Mouse (Mus musculus): ENCODE results near the gene Cog2.

- TF ChIP-seq NANOG (IDR thresholded peaks at IDR 0.05; ENCODE audit: borderline replicate concordance, low read length) (no peak), CTCF (conservative IDR thresholded peaks at IDR 0.05; ENCODE audit: low read length) (no peak)
Measured at GRCm38 (mm10) chr8:124530996-124531395, 10.4 kb downstream of the Cog2 start.

All from E14TG2a.4 (cell line).